Mouse (Mus musculus): ENCODE data around the gene Gad1. TPM values are rescaled to one million over a fixed set of nuclear protein-coding genes. Genes with fewer than 3 reads are reported as not detected.

The Gad1 gene
- polyA plus RNA-seq, 1 experiment from 2014 or later = 0.18 TPM

GRCm38 (mm10) chr2:70551446-70551845 lies 1.4 kb upstream of the Gad1 start:
- Histone ChIP-seq H3K4me1 (ENCODE audit: control insufficient read depth, insufficient read depth, low read length) (no peaks in the 10 kb centered on the region), H3K4me2 (replicated peaks; ENCODE audit: low read depth, low read length) (no peak overlapping the region), H3K9me3 (ENCODE audit: control insufficient read depth, low read length) (no peaks in the 10 kb centered on the region), H3K9ac (ENCODE audit: low read depth, low read length) (no peak overlapping the region), H3K27me3 (ENCODE audit: control insufficient read depth, insufficient read depth, low read length) (no peaks in the 10 kb centered on the region), H3K36me3 (ENCODE audit: control insufficient read depth, insufficient read depth, low read length) (no peaks in the 10 kb centered on the region), H3K4me3 (ENCODE audit: low read length) (no peak overlapping the region), H3K27ac (ENCODE audit: low read depth, low read length) (no peak overlapping the region)
- WGBS = 91% methylated on average over 2 of the region's 2 CpGs
- no peak for ATAC-seq (ENCODE audit: low FRiP score, low TSS enrichment)

- WGBS = 80% methylated on average over 15 of the region's 15 CpGs
- ATAC-seq (ENCODE audit: low FRiP score, low TSS enrichment) = no peak
- H3K36me3 ChIP-seq (ENCODE audit: control insufficient read depth, insufficient read depth, low read length) = no peaks in the 10 kb centered on the region
Observed at GRCm38 (mm10) chr2:70552067-70552598, 739 bp upstream of the Gad1 start.

GRCm38 (mm10) chr2:70553826-70554225 lies 954 bp downstream of the Gad1 start:
- peaks cover 7% of the 10 kb centered on the region for H3K27me3 ChIP-seq (ENCODE audit: control insufficient read depth, insufficient read depth, low read length)
- H3K27ac ChIP-seq (ENCODE audit: low read depth, low read length) = no peak overlapping the region
- no peak overlapping the region for H3K9ac ChIP-seq (ENCODE audit: low read depth, low read length)
- no peaks in the 10 kb centered on the region for H3K9me3 ChIP-seq (ENCODE audit: control insufficient read depth, low read length)
- H3K4me1 ChIP-seq (ENCODE audit: control insufficient read depth, insufficient read depth, low read length) = no peaks in the 10 kb centered on the region
- H3K4me3 ChIP-seq (ENCODE audit: low read length) = no peak overlapping the region
- 84% methylated on average over 3 of the region's 3 CpGs for WGBS
- H3K4me2 ChIP-seq (replicated peaks; ENCODE audit: low read depth, low read length) = no peak overlapping the region
- H3K36me3 ChIP-seq (ENCODE audit: control insufficient read depth, insufficient read depth, low read length) = no peaks in the 10 kb centered on the region
- ATAC-seq (ENCODE audit: low FRiP score, low TSS enrichment) = no peak

More at GRCm38 (mm10) chr2:70552067-70552598, 739 bp upstream of the Gad1 start:
- Histone ChIP-seq H3K27ac (ENCODE audit: low read depth, low read length) (no peak overlapping the region), H3K4me2 (replicated peaks; ENCODE audit: low read depth, low read length) (no peak overlapping the region), H3K4me3 (ENCODE audit: low read length) (no peak overlapping the region), H3K4me1 (ENCODE audit: control insufficient read depth, insufficient read depth, low read length) (no peaks in the 10 kb centered on the region), H3K27me3 (ENCODE audit: control insufficient read depth, insufficient read depth, low read length) (no peaks in the 10 kb centered on the region), H3K9me3 (ENCODE audit: control insufficient read depth, low read length) (no peaks in the 10 kb centered on the region), H3K9ac (ENCODE audit: low read depth, low read length) (no peak overlapping the region)

- Histone ChIP-seq H3K27ac (ENCODE audit: low read depth, low read length) (no peak overlapping the region), H3K4me1 (ENCODE audit: control insufficient read depth, insufficient read depth, low read length) (peaks cover 19% of the 10 kb centered on the region; the same call in 1 of the 2 replicates), H3K9me3 (ENCODE audit: control insufficient read depth, low read length) (no peaks in the 10 kb centered on the region), H3K27me3 (ENCODE audit: control insufficient read depth, insufficient read depth, low read length) (peaks cover 51% of the 10 kb centered on the region), H3K4me2 (replicated peaks; ENCODE audit: low read depth, low read length) (no peak overlapping the region), H3K4me3 (ENCODE audit: low read length) (no peak overlapping the region), H3K9ac (ENCODE audit: low read depth, low read length) (no peak overlapping the region), H3K36me3 (ENCODE audit: control insufficient read depth, insufficient read depth, low read length) (no peaks in the 10 kb centered on the region)
- no peak for ATAC-seq (ENCODE audit: low FRiP score, low TSS enrichment)
- WGBS = 5% methylated on average over 15 of the region's 18 CpGs
Observed at GRCm38 (mm10) chr2:70558112-70558842, 5.4 kb downstream of the Gad1 start.

GRCm38 (mm10) chr2:70558843-70559451 lies 6.1 kb downstream of the Gad1 start:
- no peak overlapping the region for H3K27ac ChIP-seq (ENCODE audit: low read depth, low read length)
- H3K4me3 ChIP-seq (ENCODE audit: low read length) = no peak overlapping the region
- no peak overlapping the region for H3K4me2 ChIP-seq (replicated peaks; ENCODE audit: low read depth, low read length)
- peaks cover 58% of the 10 kb centered on the region for H3K27me3 ChIP-seq (ENCODE audit: control insufficient read depth, insufficient read depth, low read length)
- no peaks in the 10 kb centered on the region for H3K9me3 ChIP-seq (ENCODE audit: control insufficient read depth, low read length)
- no peak overlapping the region for H3K9ac ChIP-seq (ENCODE audit: low read depth, low read length)
- no peak for ATAC-seq (ENCODE audit: low FRiP score, low TSS enrichment)
- H3K36me3 ChIP-seq (ENCODE audit: control insufficient read depth, insufficient read depth, low read length) = no peaks in the 10 kb centered on the region
- H3K4me1 ChIP-seq (ENCODE audit: control insufficient read depth, insufficient read depth, low read length) = peaks cover 22% of the 10 kb centered on the region; the same call in 1 of the 2 replicates
- 10% methylated on average over 24 of the region's 24 CpGs for WGBS

- Histone ChIP-seq H3K4me3 (ENCODE audit: low read length) (no peak overlapping the region), H3K27me3 (ENCODE audit: control insufficient read depth, insufficient read depth, low read length) (peaks cover 64% of the 10 kb centered on the region), H3K4me1 (ENCODE audit: control insufficient read depth, insufficient read depth, low read length) (peaks cover 24% of the 10 kb centered on the region; the same call in 1 of the 2 replicates), H3K4me2 (replicated peaks; ENCODE audit: low read depth, low read length) (no peak overlapping the region), H3K27ac (ENCODE audit: low read depth, low read length) (no peak overlapping the region), H3K36me3 (ENCODE audit: control insufficient read depth, insufficient read depth, low read length) (no peaks in the 10 kb centered on the region), H3K9ac (ENCODE audit: low read depth, low read length) (no peak overlapping the region), H3K9me3 (ENCODE audit: control insufficient read depth, low read length) (no peaks in the 10 kb centered on the region)
- ATAC-seq (ENCODE audit: low FRiP score, low TSS enrichment) = no peak
- 2% methylated on average over 13 of the region's 13 CpGs for WGBS
Observed at GRCm38 (mm10) chr2:70559520-70559919, 6.6 kb downstream of the Gad1 start.

- Histone ChIP-seq H3K9me3 (ENCODE audit: control insufficient read depth, low read length) (no peaks in the 10 kb centered on the region), H3K27me3 (ENCODE audit: control insufficient read depth, insufficient read depth, low read length) (peaks cover 78% of the 10 kb centered on the region), H3K36me3 (ENCODE audit: control insufficient read depth, insufficient read depth, low read length) (no peaks in the 10 kb centered on the region), H3K27ac (ENCODE audit: low read depth, low read length) (no peak overlapping the region), H3K9ac (ENCODE audit: low read depth, low read length) (no peak overlapping the region), H3K4me1 (ENCODE audit: control insufficient read depth, insufficient read depth, low read length) (peaks cover 29% of the 10 kb centered on the region; the same call in 1 of the 2 replicates), H3K4me3 (ENCODE audit: low read length) (no peak overlapping the region), H3K4me2 (replicated peaks; ENCODE audit: low read depth, low read length) (peak overlapping the region; percentile 19; the same call in 1 of the 2 replicates)
- no peak for ATAC-seq (ENCODE audit: low FRiP score, low TSS enrichment)
- under 1% methylated on average over 29 of the region's 29 CpGs for WGBS
Observed at GRCm38 (mm10) chr2:70561077-70561795, 8.4 kb downstream of the Gad1 start.

- no peak overlapping the region for H3K27ac ChIP-seq (ENCODE audit: low read depth, low read length)
- no peaks in the 10 kb centered on the region for H3K36me3 ChIP-seq (ENCODE audit: control insufficient read depth, insufficient read depth, low read length)
- peaks cover 84% of the 10 kb centered on the region for H3K27me3 ChIP-seq (ENCODE audit: control insufficient read depth, insufficient read depth, low read length)
- H3K9me3 ChIP-seq (ENCODE audit: control insufficient read depth, low read length) = no peaks in the 10 kb centered on the region
- H3K4me1 ChIP-seq (ENCODE audit: control insufficient read depth, insufficient read depth, low read length) = peaks cover 34% of the 10 kb centered on the region
- peak overlapping the region; percentile 36 for H3K4me3 ChIP-seq (ENCODE audit: low read length)
- H3K4me2 ChIP-seq (replicated peaks; ENCODE audit: low read depth, low read length) = peak overlapping the region; percentile 46
- no peak overlapping the region for H3K9ac ChIP-seq (ENCODE audit: low read depth, low read length)
- under 1% methylated on average over 41 of the region's 42 CpGs for WGBS
- ATAC-seq (ENCODE audit: low FRiP score, low TSS enrichment) = no peak
Observed at GRCm38 (mm10) chr2:70562011-70562491, 9.2 kb downstream of the Gad1 start.

All from kidney, embryonic 14.5 days (tissue).